Mouse (Mus musculus): ENCODE results near the gene Gm45062. TPM values are rescaled to one million over a fixed set of nuclear protein-coding genes. Genes with fewer than 3 reads are reported as not detected.

The Gm45062 gene
- total RNA-seq, 2 experiments from 2014 or later = not detected

- no peak for DNase-seq (ENCODE audit: low spot score in 2 of 2)
These were observed 104.9 kb downstream of the Gm45062 start for GRCm38 (mm10) chr6:8364033-8364756.

- no peak for DNase-seq (ENCODE audit: low spot score in 2 of 2)
These were observed 105.5 kb downstream of the Gm45062 start for GRCm38 (mm10) chr6:8364757-8365150.

- DNase-seq (ENCODE audit: low spot score in 2 of 2) = no peak
These were observed 108.4 kb downstream of the Gm45062 start for GRCm38 (mm10) chr6:8367675-8368074.

GRCm38 (mm10) chr6:8368198-8368864 is 109.1 kb downstream of the Gm45062 start:
- no peak for DNase-seq (ENCODE audit: low spot score in 2 of 2)

GRCm38 (mm10) chr6:8370624-8371023 is 111.4 kb downstream of the Gm45062 start:
- DNase-seq (ENCODE audit: low spot score in 2 of 2) = no peak

- DNase-seq (ENCODE audit: low spot score in 2 of 2) = no peak
These were observed 113.8 kb downstream of the Gm45062 start for GRCm38 (mm10) chr6:8373051-8373450.

- no peak for DNase-seq (ENCODE audit: low spot score in 2 of 2)
These were observed 114.6 kb downstream of the Gm45062 start for GRCm38 (mm10) chr6:8373851-8374250.

GRCm38 (mm10) chr6:8374290-8374689 is 115.0 kb downstream of the Gm45062 start:
- no peak for DNase-seq (ENCODE audit: low spot score in 2 of 2)

- DNase-seq (ENCODE audit: low spot score in 2 of 2) = no peak
These were observed 115.5 kb downstream of the Gm45062 start for GRCm38 (mm10) chr6:8374712-8375111.

- no peak for DNase-seq (ENCODE audit: low spot score in 2 of 2)
These were observed 117.1 kb downstream of the Gm45062 start for GRCm38 (mm10) chr6:8376351-8376750.

GRCm38 (mm10) chr6:8377667-8378066 is 118.4 kb downstream of the Gm45062 start:
- DNase-seq (ENCODE audit: low spot score in 2 of 2) = no peak

GRCm38 (mm10) chr6:8389307-8389706 is 130.1 kb downstream of the Gm45062 start:
- DNase-seq (ENCODE audit: low spot score in 2 of 2) = no peak

- no peak for DNase-seq (ENCODE audit: low spot score in 2 of 2)
These were observed 131.0 kb downstream of the Gm45062 start for GRCm38 (mm10) chr6:8390296-8390695.

- no peak for DNase-seq (ENCODE audit: low spot score in 2 of 2)
These were observed 131.7 kb downstream of the Gm45062 start for GRCm38 (mm10) chr6:8390935-8391334.

- no peak for DNase-seq (ENCODE audit: low spot score in 2 of 2)
These were observed 133.8 kb downstream of the Gm45062 start for GRCm38 (mm10) chr6:8393029-8393428.

- no peak for DNase-seq (ENCODE audit: low spot score in 2 of 2)
These were observed 134.8 kb downstream of the Gm45062 start for GRCm38 (mm10) chr6:8394044-8394443.

- DNase-seq (ENCODE audit: low spot score in 2 of 2) = no peak
These were observed 135.8 kb downstream of the Gm45062 start for GRCm38 (mm10) chr6:8395061-8395460.

- DNase-seq (ENCODE audit: low spot score in 2 of 2) = no peak
These were observed 138.0 kb downstream of the Gm45062 start for GRCm38 (mm10) chr6:8397252-8397651.

- no peak for DNase-seq (ENCODE audit: low spot score in 2 of 2)
These were observed 140.5 kb downstream of the Gm45062 start for GRCm38 (mm10) chr6:8399710-8400109.

- DNase-seq (ENCODE audit: low spot score in 2 of 2) = no peak
These were observed 143.9 kb downstream of the Gm45062 start for GRCm38 (mm10) chr6:8403127-8403526.

GRCm38 (mm10) chr6:8405844-8406243 is 146.6 kb downstream of the Gm45062 start:
- no peak for DNase-seq (ENCODE audit: low spot score in 2 of 2)

- no peak for DNase-seq (ENCODE audit: low spot score in 2 of 2)
These were observed 149.1 kb downstream of the Gm45062 start for GRCm38 (mm10) chr6:8408332-8408731.

- no peak for DNase-seq (ENCODE audit: low spot score in 2 of 2)
These were observed 150.6 kb downstream of the Gm45062 start for GRCm38 (mm10) chr6:8409865-8410264.

All from gastrocnemius, postnatal 4 days (tissue).